Mouse (Mus musculus): ENCODE results near the gene Tysnd1. TPM values are rescaled to one million over a fixed set of nuclear protein-coding genes. Genes with fewer than 3 reads are reported as not detected.

Gene Tysnd1
- polyA plus RNA-seq (2017; shearing (Covaris generic)) = 2.1 TPM

GRCm38 (mm10) chr10:61694870-61695670 is at the start of gene Tysnd1:
Tysnd1 (plus strand) TSS chr10:61695514.

GRCm38 (mm10) chr10:61647790-61648736 is 47.3 kb upstream of the Tysnd1 start, which contains the start of gene Ppa1:
Ppa1 (plus strand) TSS chr10:61648552.

DNA sequence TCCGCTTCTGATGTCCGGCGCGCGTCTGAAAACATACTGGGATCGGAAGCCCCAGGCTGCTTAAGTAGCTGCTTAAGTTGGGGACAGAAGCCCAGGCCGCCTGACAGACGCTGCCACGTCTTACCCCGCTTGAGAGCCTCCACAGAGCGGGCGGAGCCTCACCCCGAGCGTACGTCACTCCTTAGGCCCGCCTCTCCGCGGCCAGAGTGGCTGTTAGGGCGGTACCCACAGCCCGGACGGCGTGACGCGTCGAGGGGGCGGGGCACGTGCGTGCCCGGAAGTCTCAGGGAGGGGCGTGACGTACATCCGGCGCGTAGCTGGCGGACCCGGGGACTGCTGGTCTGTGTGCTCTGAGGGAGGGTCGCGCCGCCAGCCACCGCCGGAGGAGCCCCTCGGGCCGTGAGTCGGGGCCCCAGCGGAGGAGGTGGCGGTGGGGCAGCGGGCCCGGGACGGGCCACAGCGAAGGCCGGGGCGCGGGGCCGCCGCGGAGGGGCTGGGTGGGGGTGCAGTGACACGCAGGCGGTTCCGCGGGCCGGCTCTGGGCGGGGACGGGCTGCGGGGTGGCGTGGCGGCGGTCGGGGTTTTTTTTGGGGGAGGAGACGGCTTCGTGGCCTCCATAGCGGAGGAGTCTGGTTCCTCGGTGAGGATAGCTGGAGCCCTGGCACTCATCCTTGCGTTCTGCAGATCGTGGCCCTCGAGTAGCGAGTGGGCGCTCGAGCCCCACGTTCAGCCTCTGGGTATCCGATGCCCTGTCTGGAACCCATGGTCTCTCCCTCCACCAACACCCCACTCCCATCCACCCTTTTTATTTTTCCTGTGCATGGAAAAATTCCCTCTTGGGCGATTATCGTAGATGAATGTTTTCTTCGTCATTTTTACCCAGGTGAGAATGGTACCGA is 15.1 kb upstream of the Tysnd1 start, which contains the start of gene Sar1a:
TSS of gene Sar1a (plus strand) at position 285 of the 899 bp plus-strand sequence.

DNA sequence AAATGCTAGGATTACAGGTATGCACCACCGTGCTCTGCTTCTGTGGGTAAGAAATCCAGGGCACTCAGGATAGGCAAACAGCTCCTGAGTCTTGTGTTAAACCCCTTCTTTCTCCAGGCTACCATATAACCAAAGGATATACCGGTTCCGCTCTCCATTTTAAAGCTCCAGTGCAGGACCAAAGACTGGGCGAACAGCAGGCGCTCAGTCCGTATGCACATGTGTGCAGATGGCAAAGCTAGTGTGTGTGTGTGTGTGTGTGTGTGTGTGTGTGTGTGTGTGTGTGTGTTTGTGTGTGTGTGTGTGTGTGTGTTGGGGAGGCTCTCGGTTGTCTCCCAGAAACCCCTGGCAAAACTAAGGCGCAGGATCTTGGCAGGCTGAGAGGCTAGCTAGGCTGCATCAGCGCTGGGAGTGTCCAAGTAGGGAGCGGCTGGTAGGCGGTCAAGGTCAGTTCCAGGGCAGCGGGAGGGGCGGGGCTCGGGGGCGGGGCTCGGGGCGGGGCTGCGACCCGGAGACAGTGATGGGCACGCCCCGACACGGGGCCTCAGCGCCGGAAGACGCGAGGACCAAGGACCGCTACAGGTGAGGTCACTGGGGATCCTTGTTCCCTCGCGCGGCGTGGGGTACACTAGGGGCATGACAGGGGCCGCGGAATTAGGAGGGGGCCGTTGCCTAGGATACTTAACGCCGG is 19.6 kb downstream of the Tysnd1 start, which contains the start of gene Aifm2:
TSS of gene Aifm2 (plus strand) at position 493 of the 691 bp plus-strand sequence.

Other genes with a start within 250 kb of the Tysnd1 start
- 8.6 TPM for gene Eif4ebp2, start 242.9 kb upstream of the Tysnd1 start, polyA plus RNA-seq (2017; shearing (Covaris generic))
- 11.0 TPM for gene Lrrc20, start 219.7 kb upstream of the Tysnd1 start, polyA plus RNA-seq (2017; shearing (Covaris generic))
- gene Npffr1, start 100.0 kb upstream of the Tysnd1 start, polyA plus RNA-seq (2017; shearing (Covaris generic)) = not detected
- gene Ppa1, start 47.0 kb upstream of the Tysnd1 start, polyA plus RNA-seq (2017; shearing (Covaris generic)) = 91.5 TPM
- 159 TPM for gene Sar1a, start 15.2 kb upstream of the Tysnd1 start, polyA plus RNA-seq (2017; shearing (Covaris generic))
- gene Aifm2, start 19.7 kb downstream of the Tysnd1 start, polyA plus RNA-seq (2017; shearing (Covaris generic)) = 4.9 TPM
- gene H2afy2, start 88.6 kb downstream of the Tysnd1 start, polyA plus RNA-seq (2017; shearing (Covaris generic)) = not detected